16 mouse cellular contexts compared by ENCODE assay signal in genomic region chr14:25741840-25742367, GRCm38 (mm10). TPM values are rescaled to one million over a fixed set of nuclear protein-coding genes. Genes with fewer than 3 reads are reported as not detected.
DNase-seq lines count a peak whose midpoint lies in the region; ATAC-seq and TF ChIP-seq lines count a peak whose summit lies in the region.
"Had no signal": no experiment of that assay in that cellular context is flagged by ENCODE, and none has a peak within 500 bp of the region (broad histone marks: within the 10 kb centered on the region; RNA-seq: fewer than 3 reads in every experiment).

No protein-coding gene starts in this region.

- no peaks in the 10 kb centered on the region for H3K36me3 ChIP-seq in forebrain, postnatal 0 days (ENCODE audit: insufficient read depth)
- no peaks in the 10 kb centered on the region for H3K36me3 ChIP-seq in forebrain, embryonic 11.5 days (ENCODE audit: control insufficient read depth, insufficient read depth, low read length)
- H3K36me3 ChIP-seq in liver, postnatal 0 days (replicated peaks; ENCODE audit: insufficient read depth, low read length), result peaks cover 10% of the 10 kb centered on the region

- WGBS in forebrain, postnatal 0 days, result 56% methylated on average over 5 of the region's 5 CpGs
- WGBS in forebrain, embryonic 11.5 days, result 66% methylated on average over 5 of the region's 5 CpGs
- WGBS in liver, postnatal 0 days (ENCODE audit: insufficient replicate concordance), result 56% methylated on average over 5 of the region's 5 CpGs

- H3K4me2 ChIP-seq in forebrain, postnatal 0 days (ENCODE audit: low read depth), result no peak overlapping the region
- no peak overlapping the region for H3K4me2 ChIP-seq in forebrain, embryonic 11.5 days (ENCODE audit: low read depth, low read length, severe bottlenecking)
- H3K4me2 ChIP-seq in liver, postnatal 0 days (ENCODE audit: low read depth, low read length), result no peak overlapping the region
- H3K4me2 ChIP-seq: liver, embryonic 12.5 days; neural tube, embryonic 13.5 days had no signal

- H3K27ac ChIP-seq in forebrain, postnatal 0 days (ENCODE audit: low read depth, low read length), result no peak overlapping the region
- no peak overlapping the region for H3K27ac ChIP-seq in forebrain, embryonic 11.5 days (ENCODE audit: low read depth, low read length)
- no peak overlapping the region for H3K27ac ChIP-seq in liver, postnatal 0 days (ENCODE audit: low read depth)
- H3K27ac ChIP-seq: liver, embryonic 12.5 days; neural tube, embryonic 13.5 days had no signal

- peaks cover 2% of the 10 kb centered on the region; the same call in 1 of the 2 replicates for H3K4me1 ChIP-seq in forebrain, postnatal 0 days (ENCODE audit: insufficient read depth)
- no peaks in the 10 kb centered on the region for H3K4me1 ChIP-seq in forebrain, embryonic 11.5 days (replicated peaks; ENCODE audit: control insufficient read depth, insufficient read depth, low read length)
- H3K4me1 ChIP-seq in liver, postnatal 0 days (ENCODE audit: insufficient read depth), result peaks cover 38% of the 10 kb centered on the region

- no peak for TF ChIP-seq EP300 in liver, postnatal 0 days (IDR thresholded peaks at IDR 0.05; ENCODE audit: low read depth)

- ATAC-seq in forebrain, postnatal 0 days, result no peak
- ATAC-seq in forebrain, embryonic 11.5 days (replicated peaks; ENCODE audit: low FRiP score), result no peak
- ATAC-seq in liver, postnatal 0 days, result no peak
- ATAC-seq: forebrain, embryonic 14.5 days; liver, embryonic 12.5 days had no signal

- TF ChIP-seq CTCF in forebrain, postnatal 0 days (IDR thresholded peaks at IDR 0.05; ENCODE audit: low read depth), result peak; percentile 12; the same call in 1 of the 2 replicates
- peak; percentile 38 for TF ChIP-seq CTCF in liver, postnatal 0 days (IDR thresholded peaks at IDR 0.05; ENCODE audit: low read depth)

- no peaks in the 10 kb centered on the region for H3K9me3 ChIP-seq in forebrain, postnatal 0 days (ENCODE audit: low read length)
- no peaks in the 10 kb centered on the region for H3K9me3 ChIP-seq in forebrain, embryonic 11.5 days (ENCODE audit: control insufficient read depth, low read length)
- H3K9me3 ChIP-seq in liver, postnatal 0 days (ENCODE audit: low read length), result no peaks in the 10 kb centered on the region
- H3K9me3 ChIP-seq: embryonic facial prominence, embryonic 10.5 days; liver, embryonic 12.5 days; neural tube, embryonic 13.5 days had no signal

- DNase-seq in forebrain, postnatal 0 days, result no peak
- no peak for DNase-seq in forebrain, embryonic 11.5 days (ENCODE audit: low spot score)
- no peak for DNase-seq in liver, postnatal 0 days
- DNase-seq in liver (no peak), A20 (ENCODE audit: low read depth, low spot score) (peak; percentile 52)
- DNase-seq in thymus, postnatal 14 days, result peak; percentile 62
- no peak for DNase-seq in B cell, adult 2 months
- DNase-seq: adrenal gland, adult 8-10 months; cerebellum, postnatal 36 days; left cerebral cortex, postnatal 4 days; lung, postnatal 10 days had no signal

- H3K27me3 ChIP-seq in forebrain, postnatal 0 days (ENCODE audit: insufficient read depth, low read length), result no peaks in the 10 kb centered on the region
- H3K27me3 ChIP-seq in forebrain, embryonic 11.5 days (ENCODE audit: control insufficient read depth, insufficient read depth, low read length), result no peaks in the 10 kb centered on the region
- H3K27me3 ChIP-seq in liver, postnatal 0 days (ENCODE audit: insufficient read depth, low read length), result no peaks in the 10 kb centered on the region
- H3K27me3 ChIP-seq: neural tube, embryonic 13.5 days had no signal

- H3K4me3 ChIP-seq in forebrain, postnatal 0 days (ENCODE audit: low read depth, low read length), result no peak overlapping the region
- H3K4me3 ChIP-seq in forebrain, embryonic 11.5 days (ENCODE audit: low read depth, low read length), result no peak overlapping the region
- H3K4me3 ChIP-seq in liver, postnatal 0 days (ENCODE audit: low read depth, low read length), result no peak overlapping the region
- H3K4me3 ChIP-seq: embryonic facial prominence, embryonic 10.5 days; liver, embryonic 12.5 days; megakaryocyte, embryonic 14.5 days; neural tube, embryonic 13.5 days had no signal

- no peak overlapping the region for H3K9ac ChIP-seq in forebrain, postnatal 0 days
- H3K9ac ChIP-seq in forebrain, embryonic 11.5 days (ENCODE audit: low read length), result no peak overlapping the region
- H3K9ac ChIP-seq in liver, postnatal 0 days (replicated peaks), result no peak overlapping the region
- H3K9ac ChIP-seq: liver, embryonic 12.5 days; neural tube, embryonic 13.5 days had no signal

RNA-seq across cellular contexts. Expression of gene Zcchc24, which starts 26.9 kb away (rescaled TPM):
- total RNA-seq in forebrain, postnatal 0 days (2014; rRNA removed), result 25.4 and 28.7 TPM in 2 replicates
- polyA plus RNA-seq in forebrain, postnatal 0 days (2015; fragmentation: Nextera tagmentation; extraction: Ambion mirVana), result 11.1 and 14.7 TPM in 2 replicates
- 12.8 and 15.2 TPM in 2 replicates for polyA plus RNA-seq in forebrain, embryonic 11.5 days (2014; fragmentation: Nextera tagmentation; extraction: Ambion mirVana)
- 13.7 and 13.8 TPM in 2 replicates for polyA plus RNA-seq in liver, postnatal 0 days (2015; fragmentation: Nextera tagmentation; extraction: Ambion mirVana)

RNA-seq across cellular contexts. Expression of gene Ppif, which starts 48.0 kb away (rescaled TPM):
- 33.3 and 39.7 TPM in 2 replicates for total RNA-seq in forebrain, postnatal 0 days (2014; rRNA removed)
- 35.0 and 35.3 TPM in 2 replicates for polyA plus RNA-seq in forebrain, postnatal 0 days (2015; fragmentation: Nextera tagmentation; extraction: Ambion mirVana)
- polyA plus RNA-seq in forebrain, embryonic 11.5 days (2014; fragmentation: Nextera tagmentation; extraction: Ambion mirVana), result 34.8 and 38.4 TPM in 2 replicates
- polyA plus RNA-seq in liver, postnatal 0 days (2015; fragmentation: Nextera tagmentation; extraction: Ambion mirVana), result 36.0 and 38.4 TPM in 2 replicates

Comparison
In these comparisons a context has a peak if more than half of its experiments do, and no peak if none do; other contexts are left out.
1. DNase-seq: peak in A20 (single experiment) and thymus, postnatal 14 days (single experiment); none in forebrain, postnatal 0 days (single experiment), forebrain, embryonic 11.5 days (single experiment), liver, postnatal 0 days (single experiment), liver (single experiment) and B cell, adult 2 months (0 of 2).